Mouse (Mus musculus): ENCODE results near the gene Smg5.

DNA sequence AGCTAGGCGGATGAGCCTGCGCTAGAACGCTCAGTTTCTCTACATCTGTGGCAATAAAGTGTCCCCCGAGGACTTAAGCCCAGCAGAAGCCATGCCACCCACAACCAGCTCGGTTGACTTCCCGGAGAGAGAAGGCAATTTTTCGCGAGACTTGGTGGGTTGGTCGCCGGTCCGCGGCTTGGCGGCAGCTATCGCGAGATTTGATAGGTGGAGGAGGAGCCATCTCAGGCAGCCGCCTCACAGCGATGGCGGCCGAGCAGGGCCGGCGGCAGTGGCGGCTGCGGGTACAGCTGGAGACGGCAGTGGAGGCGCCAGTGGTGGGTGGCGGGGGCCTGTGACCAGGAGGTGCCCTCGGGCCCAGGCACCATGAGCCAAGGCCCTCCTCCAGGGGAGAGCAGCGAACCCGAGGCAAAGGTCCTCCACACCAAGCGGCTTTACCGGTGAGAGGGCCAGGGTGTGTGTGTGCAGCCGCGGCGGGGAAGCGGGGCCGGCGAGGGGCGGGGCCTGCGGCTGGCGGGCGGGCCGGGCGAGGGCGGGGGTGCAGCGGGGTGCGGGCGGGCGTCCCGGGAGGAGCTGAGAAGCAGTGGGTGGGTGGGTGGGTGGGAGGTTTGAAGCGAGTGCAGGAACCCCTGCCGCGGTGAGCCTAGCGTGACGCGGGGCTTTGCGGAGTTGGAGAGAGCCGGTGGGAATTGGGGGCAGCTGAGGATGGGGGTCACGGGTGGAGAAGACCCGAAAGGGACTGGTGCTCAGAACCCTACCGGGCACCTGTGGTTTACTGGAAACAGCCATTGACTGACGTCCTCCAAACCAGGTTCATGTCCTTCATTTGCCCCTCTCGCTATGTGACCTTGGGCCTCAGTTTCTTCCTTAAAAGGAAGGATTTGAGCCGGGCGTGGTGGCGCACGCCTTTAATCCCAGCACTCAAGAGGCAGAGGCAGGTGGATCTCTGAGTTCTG lies at the start of gene Smg5, which contains the start of gene Tmem79:
- TF ChIP-seq POLR2A (IDR thresholded peaks at IDR 0.05; ENCODE audit: insufficient read length, low read depth): peak; percentile 97
- no peak for TF ChIP-seq USF1 (IDR thresholded peaks at IDR 0.05; ENCODE audit: low read depth)
- TF ChIP-seq CEBPB (IDR thresholded peaks at IDR 0.05; ENCODE audit: insufficient read depth, poor library complexity, severe bottlenecking): no peak
- no peak for TF ChIP-seq MAX (IDR thresholded peaks at IDR 0.05; ENCODE audit: low read depth)

Data from myocyte (in vitro differentiated cells).